Comparison of ENCODE assay signal across 13 mouse cellular contexts in genomic region chr16:85819808-85820458, GRCm38 (mm10). TPM values are rescaled to one million over a fixed set of nuclear protein-coding genes. Genes with fewer than 3 reads are reported as not detected.
DNase-seq lines count a peak whose midpoint lies in the region; ATAC-seq lines count a peak whose summit lies in the region.
"Had no signal": no experiment of that assay in that cellular context is flagged by ENCODE, and none has a peak within 500 bp of the region (broad histone marks: within the 10 kb centered on the region; RNA-seq: fewer than 3 reads in every experiment).

No protein-coding gene starts in this region.

- H3K4me1 ChIP-seq in hindbrain, embryonic 13.5 days (replicated peaks), result no peaks in the 10 kb centered on the region

- intact Hi-C loops in heart, postnatal 36 days (cut with DNase I), result loop anchor here (2.0 kb wide), 1 partner anchor 483 kb away; no protein-coding TSS in a partner anchor

- no peak overlapping the region for H3K27ac ChIP-seq in hindbrain, embryonic 13.5 days

- H3K9me3 ChIP-seq in hindbrain, embryonic 13.5 days, result no peaks in the 10 kb centered on the region

- no peaks in the 10 kb centered on the region for H3K36me3 ChIP-seq in hindbrain, embryonic 13.5 days

- peak; percentile 78 for DNase-seq in heart, adult 11 months
- no peak for DNase-seq in heart, postnatal 36 days
- peak; percentile 22 for DNase-seq in lung, postnatal 10 days
- DNase-seq in lung, postnatal 4 days, result no peak
- DNase-seq in retina, postnatal 1 day, result peak; percentile 35
- DNase-seq in spleen, postnatal 14 days (ENCODE audit: low spot score in 2 of 2), result no peak
- no peak for DNase-seq in cerebellum, postnatal 4 days (ENCODE audit: low spot score in 2 of 2)
- DNase-seq: cerebellum, adult 9-11 months; kidney, adult 18-20 months; liver had no signal

- WGBS in hindbrain, embryonic 13.5 days, result 68% methylated on average over 5 of the region's 5 CpGs

- no peaks in the 10 kb centered on the region for H3K27me3 ChIP-seq in hindbrain, embryonic 13.5 days

- peak; percentile 39; the same call in 1 of the 2 replicates for ATAC-seq in hindbrain, embryonic 13.5 days (ENCODE audit: low FRiP score)
- ATAC-seq: CD4-positive, CD25-positive, alpha-beta regulatory T cell, adult 4 months had no signal

- no peak overlapping the region for H3K9ac ChIP-seq in hindbrain, embryonic 13.5 days

- H3K4me3 ChIP-seq in hindbrain, embryonic 13.5 days, result no peak overlapping the region

- no peak overlapping the region for H3K4me2 ChIP-seq in hindbrain, embryonic 13.5 days

RNA-seq across cellular contexts. Expression of gene Adamts1, which starts 17.0 kb away (rescaled TPM):
- total RNA-seq in heart, postnatal 36 days (2021), result 10 to 100 TPM; 23.4 to 40.7 TPM
- 10.2 and 14.8 TPM in 2 replicates for polyA plus RNA-seq in hindbrain, embryonic 13.5 days (2015; fragmentation: Nextera tagmentation; extraction: Ambion mirVana)
- total RNA-seq: neutrophil, adult 5-6 weeks had no signal
- polyA plus RNA-seq: CD4-positive, CD25-positive, alpha-beta regulatory T cell, adult 4 months had no signal

Comparison
In these comparisons a context has a peak if more than half of its experiments do, and no peak if none do; other contexts are left out.
1. DNase-seq: peak in heart, adult 11 months (single experiment), lung, postnatal 10 days (single experiment) and retina, postnatal 1 day (single experiment); none in heart, postnatal 36 days (0 of 2), lung, postnatal 4 days (0 of 2), spleen, postnatal 14 days (0 of 2) and cerebellum, postnatal 4 days (0 of 2).